Mouse (Mus musculus) cerebellum, adult 11 months (tissue): Measurements from ENCODE around the gene Atp1b2.

Experiments used
- DNase-seq: peaks from one replicate; pipeline ENCODE4 v3.0.0; 2022

Atp1b2 gene

DNA sequence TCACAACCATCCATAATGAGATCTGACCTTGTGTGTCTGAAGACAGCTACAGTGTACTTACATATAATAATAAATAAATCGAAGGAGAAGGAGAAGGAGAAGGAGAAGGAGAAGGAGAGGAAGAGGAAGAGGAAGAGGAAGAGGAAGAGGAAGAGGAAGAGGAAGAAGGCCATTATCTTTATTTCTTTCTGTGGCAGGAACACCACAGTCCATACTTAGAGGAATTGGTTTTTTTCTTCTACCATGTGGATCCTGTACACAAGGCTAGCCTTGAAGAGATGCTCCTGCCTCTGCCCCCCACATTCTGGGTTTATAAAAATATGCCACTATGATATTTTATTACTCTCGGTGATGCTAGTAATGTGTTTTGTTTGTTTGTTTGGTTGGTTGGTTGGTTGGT, 1.1 kb upstream of the Atp1b2 start:
- no peak for DNase-seq

DNA sequence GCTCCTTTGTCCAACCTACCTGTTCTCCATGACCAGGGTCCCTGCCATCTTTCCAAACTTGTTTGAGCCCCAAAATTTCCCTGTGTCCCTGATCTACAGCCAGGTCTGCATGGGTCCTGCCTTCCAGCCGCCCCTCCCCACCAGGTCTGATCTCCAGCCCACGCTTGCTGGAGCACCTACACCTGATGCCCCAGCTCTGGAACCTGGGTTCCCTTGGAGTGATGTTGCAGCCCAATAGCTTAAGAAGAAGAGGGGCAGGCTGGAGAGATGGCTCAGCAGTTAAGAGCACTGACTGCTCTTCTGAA, 701 bp upstream of the Atp1b2 start:
- no peak for DNase-seq

DNA sequence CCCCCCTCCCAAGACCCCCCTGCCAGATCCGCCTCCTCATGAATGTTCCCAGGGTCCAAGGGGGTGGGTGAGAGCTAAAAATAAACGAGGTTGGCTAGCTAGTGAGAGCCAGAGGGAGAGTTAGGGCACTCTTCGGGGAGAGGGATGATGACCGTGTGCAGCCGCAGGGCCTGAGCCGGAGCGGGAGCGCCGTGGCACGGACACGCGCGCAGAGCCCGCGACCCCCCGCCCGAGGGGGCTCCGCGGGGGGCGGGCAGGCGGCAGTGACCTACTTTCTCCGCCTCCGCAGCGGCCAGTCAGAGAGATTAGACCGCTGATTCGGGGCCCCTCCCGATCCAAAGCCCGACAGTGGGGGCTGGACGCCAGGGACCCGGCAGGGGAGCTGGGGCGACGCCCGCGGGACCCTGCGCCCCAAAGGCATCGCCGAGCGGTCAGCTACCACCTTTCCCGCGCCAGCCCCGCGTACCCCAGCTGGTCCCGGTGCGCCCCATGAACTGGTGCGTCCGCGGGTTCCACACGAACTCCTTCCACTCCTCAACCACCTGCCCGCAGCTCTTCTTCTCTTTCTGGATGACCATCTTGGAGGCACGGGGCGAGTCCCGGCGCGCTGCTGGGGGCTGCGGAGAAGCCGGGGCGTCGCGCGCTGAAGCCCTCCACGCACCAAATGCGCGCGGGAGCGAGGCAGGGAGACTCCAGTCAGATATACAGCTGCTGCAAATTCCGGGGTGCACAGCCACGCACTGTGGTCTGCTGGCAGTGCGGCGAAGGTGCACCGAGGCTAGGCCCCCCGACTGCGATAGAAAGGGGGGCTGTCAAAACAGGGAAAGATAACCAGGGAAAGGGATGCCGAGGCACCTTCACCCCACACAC, 712 bp downstream of the Atp1b2 start:
- peak; percentile 83 for DNase-seq

DNA sequence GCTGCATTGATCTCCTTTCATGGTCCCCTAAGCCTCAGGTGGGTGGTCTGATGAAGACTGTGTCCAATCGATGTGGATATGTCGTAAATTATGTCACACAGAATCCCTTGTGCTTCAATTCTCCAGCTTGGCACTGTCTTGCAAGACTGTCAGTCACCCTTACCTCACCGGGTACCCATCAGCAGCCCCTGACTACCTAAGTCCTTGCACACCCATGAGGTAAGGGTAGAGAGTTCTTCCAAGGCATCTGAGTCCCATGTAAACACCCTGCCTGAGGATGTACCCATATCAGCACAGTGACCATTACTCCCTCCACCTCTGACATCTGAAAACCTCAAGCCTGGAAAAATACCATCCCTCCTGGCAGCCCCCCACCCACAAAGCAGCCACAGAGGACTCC, 1.4 kb downstream of the Atp1b2 start:
- no peak for DNase-seq

DNA sequence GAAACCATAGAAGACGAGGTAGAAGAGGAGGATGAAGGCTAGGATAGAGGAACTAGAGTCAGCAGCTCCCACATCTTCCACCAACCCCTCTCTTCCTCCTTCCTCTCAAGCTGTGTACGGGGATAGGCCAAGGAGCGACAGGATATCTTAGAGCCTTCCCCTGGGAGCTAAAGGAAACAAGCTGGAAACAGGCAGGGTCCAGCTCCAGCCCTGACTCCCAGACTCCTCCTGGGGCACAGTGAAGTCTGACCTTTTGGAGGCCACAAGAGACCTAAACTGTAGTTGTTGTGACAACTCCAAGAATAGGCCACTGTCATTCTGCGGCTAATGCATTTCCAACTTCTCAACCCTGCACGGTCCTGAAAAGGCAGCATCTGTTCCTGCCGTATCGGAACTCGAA, 2.2 kb downstream of the Atp1b2 start:
- DNase-seq, result no peak

DNA sequence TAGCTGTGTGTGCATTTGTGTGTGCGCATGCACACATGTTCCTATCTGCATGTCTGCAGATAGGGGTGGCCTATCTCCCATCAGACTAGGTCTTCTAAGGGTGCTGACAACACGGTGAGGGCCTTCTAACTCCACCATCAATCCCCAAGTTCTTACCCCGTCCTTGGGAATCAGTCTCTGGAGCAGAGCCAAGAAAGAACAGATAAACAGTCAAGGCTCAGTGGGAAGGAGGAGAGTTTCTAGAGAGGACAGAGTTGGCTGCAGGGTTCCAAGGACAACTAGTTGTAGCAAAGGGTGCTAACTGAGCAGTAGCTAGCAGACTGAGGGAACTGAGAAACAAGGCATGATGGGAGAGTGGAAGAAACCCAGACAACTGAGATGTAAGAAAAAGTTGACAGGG, 4.0 kb downstream of the Atp1b2 start:
- DNase-seq, result no peak

DNA sequence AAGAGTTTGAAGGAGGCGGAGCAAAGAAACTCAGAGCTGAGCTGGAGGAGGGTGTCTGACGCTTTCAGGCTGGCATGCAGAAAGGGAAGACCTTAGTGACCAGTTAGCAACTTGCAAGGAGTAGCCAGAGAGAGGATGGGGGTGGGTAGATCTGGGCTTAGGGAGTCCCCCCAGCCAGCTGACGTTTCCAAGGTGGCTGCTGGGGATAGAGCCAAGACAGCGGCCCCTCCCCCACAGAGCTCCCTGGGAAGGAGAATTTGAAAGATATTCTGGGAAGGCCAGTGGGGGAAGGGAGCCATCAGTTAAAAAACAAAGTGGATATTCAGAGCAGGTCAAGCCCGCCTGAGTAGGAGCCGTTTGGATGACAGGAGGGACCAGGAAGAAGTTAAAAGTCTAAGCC, 5.6 kb downstream of the Atp1b2 start:
- peak; percentile 53 for DNase-seq

DNA sequence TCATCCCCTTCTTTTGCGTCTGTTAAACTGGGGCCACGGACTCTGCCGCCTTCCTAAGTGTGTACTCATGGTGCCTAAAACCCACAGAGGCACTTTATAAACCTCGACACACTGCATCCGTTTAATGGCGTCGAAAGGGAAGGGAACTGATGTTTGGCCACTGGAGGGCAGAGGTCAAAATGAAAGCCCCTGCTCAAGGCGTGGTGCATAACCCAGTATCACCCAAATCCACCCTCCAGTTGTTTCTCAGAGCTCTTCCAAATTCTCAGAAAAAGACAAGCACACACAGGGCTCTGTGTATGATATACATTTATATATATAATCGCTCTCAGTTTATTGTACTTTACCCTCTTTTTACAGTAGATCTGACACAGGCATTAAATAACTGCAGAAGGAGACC, 6.3 kb downstream of the Atp1b2 start:
- DNase-seq, result no peak

DNA sequence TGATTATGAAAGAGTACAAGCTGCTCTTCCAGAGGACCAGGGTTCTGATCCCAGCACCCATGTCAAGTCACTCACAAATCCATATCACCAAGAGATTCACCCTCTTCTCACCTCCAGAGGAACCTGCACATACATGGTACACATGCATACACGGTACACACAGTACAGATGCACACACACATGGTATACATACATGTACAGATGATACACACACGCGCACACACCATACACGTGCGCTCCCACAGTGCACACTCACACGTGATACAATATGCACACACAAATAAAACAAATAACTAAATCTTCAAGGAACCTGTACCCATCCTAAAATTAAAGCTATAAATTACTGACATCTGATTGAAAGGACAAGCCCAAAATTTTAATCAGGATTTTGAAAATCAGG, 10.9 kb downstream of the Atp1b2 start:
- no peak for DNase-seq

DNA sequence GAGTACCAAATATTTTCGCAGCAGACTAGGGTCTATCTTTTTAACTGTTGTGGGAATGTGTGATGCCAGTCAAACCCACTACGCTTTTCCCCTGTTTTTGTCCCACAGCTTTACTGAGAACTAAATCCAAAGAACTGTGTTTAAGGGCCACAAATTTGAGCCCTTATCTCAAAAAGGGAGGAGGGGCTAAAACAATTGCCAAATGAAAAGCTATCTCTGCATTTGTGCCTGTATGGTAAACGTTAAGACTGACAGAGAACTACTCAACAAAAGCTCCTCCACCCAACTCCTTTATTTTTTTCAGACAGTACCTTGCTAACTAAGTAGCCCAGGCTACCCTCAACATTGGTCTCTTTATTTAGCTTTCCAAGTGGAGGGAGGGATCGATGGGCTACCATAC, 12.9 kb downstream of the Atp1b2 start:
- no peak for DNase-seq

DNA sequence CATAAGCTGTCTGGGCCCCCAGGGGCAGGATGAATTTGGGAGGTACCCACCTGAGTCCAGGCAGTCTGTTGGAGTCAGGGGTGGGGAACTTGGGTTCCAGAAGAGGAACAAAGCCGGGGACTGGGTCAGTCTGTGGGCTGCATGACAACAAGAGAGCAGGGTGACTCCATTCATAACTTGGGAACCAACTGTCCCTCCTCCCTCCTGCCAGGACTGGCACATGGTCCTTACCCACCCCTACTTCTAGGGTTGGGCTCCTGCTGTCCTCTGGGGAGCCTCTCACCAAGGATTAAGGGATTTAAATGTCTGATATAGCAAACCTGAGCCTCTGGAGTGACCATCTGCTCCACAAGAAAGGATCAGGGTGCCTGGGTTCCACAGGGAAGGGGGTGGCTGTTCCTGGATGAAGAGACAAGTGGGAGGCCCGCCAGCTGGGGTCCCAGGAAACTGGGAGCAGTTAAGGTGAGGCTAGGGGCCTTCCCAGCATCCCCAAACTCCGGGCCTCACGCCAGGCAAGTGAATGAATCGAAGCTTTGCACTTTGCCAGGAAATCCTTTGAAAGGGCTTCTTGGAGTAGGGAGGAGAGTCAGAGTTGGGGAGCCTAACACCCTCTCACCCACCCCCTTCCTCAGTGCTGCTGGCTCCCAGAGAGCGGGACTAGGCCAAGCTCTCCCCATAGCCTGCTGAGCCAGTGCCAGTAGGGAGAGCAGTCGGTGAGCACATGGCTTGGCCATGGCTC, 13.7 kb downstream of the Atp1b2 start:
- peak; percentile 49 for DNase-seq

DNA sequence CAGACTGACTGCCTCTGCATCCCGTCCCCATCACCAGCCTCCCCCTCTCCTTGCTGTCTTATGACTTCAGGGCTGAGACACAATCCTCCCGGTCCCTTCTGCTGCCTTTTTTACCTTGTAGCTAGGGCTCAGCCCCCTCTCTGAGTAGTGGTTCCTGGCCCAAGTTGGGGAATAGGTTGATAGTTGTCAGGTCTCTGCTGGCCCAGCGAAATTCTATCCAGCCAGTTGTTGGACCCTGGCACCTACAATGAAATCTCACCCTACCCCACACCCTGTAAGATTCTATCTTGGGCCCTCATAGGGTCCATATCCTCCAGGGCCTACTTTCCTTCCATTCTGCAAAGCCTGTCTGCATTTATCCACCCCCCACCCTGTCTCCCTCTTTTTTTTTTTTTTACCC, 14.3 kb downstream of the Atp1b2 start:
- DNase-seq, result no peak

DNA sequence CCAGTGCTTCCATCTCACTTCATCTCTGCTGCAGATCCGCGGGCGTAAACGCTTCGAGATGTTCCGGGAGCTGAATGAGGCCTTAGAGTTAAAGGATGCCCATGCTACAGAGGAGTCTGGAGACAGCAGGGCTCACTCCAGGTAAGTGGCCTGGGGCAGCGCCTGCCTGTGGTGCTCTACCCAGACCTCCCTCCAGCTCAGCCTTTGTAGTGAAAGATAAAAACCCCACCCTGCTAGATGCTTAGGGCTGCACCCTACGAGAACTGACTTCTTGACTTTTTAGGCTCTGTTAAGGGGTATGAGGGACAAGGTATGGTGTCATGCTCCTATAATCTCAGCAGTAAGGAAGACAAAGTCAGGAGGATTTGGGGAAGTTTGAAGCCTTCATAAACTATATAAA, 15.1 kb downstream of the Atp1b2 start:
- DNase-seq, result no peak

DNA sequence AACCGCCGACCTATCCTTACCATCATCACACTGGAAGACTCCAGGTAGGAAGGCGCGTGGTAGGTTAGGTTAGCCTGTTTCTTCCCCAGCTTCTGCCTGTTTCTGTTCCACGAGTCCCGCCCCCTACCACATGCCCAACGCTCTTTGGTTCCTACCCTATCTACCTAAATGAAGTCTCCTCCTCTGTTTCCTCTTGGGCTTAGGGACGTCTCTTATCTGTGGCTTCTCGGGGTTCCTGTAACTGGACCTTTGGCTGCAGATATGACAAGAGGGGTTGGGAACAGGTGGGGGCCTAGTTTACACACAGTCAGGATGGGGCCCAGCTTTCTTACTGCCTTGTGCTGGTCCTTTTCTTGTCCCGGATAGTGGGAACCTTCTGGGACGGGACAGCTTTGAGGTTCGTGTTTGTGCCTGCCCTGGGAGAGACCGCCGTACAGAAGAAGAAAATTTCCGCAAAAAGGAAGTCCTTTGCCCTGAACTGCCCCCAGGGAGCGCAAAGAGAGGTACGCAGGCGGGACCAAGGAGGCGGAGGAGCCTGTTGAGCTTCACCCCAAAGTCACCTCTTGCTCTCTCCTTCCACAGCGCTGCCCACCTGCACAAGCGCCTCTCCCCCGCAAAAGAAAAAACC, 16.4 kb downstream of the Atp1b2 start:
- no peak for DNase-seq

DNA sequence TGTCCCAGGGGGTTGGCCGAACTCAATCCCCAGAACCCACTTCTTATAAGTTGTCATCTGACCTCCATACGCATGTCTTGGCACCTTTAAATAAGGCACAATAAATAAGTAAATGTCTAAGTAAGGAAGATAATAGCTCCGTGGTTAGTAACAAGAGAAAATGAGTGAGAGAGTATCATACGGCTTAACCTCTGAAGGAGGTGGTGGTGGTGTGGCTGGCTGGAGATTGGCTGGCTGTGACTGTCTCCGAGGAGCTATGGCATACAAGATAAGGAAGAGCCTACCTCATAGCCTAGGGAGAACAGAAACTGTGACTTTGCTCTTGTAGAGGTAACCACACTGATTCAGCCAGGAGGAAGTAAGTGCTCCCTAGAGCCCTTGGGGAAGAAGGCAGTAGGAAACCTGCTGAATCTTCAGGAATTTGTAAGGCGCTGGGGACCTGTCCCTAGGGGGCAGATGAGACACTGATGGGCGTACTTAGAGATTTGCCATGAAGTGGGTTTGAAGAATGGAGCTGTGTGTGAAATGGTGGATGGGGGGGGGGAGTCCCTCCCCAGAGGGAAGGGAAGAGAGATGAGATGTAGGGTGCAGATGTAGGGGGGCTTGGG, 19.9 kb downstream of the Atp1b2 start:
- DNase-seq, result no peak

DNA sequence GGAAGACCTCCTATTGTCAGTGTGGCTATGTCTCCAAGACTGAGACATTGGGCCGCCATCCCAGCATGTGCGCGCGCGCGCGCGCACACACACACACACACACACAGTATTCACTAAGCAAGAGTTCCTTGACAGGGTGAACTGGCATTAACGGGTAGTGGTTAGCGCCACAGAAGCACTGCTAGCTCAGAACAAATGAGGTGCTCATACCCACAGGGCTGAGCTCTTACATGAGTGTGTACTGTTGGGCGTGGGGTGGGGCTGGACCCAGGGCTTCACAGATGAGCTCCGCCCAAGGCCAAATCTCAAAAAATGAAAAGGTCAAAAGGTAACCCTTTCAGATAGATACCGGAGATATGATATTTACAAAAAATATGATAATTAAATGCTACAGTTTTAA, 20.8 kb downstream of the Atp1b2 start:
- DNase-seq, result no peak

DNA sequence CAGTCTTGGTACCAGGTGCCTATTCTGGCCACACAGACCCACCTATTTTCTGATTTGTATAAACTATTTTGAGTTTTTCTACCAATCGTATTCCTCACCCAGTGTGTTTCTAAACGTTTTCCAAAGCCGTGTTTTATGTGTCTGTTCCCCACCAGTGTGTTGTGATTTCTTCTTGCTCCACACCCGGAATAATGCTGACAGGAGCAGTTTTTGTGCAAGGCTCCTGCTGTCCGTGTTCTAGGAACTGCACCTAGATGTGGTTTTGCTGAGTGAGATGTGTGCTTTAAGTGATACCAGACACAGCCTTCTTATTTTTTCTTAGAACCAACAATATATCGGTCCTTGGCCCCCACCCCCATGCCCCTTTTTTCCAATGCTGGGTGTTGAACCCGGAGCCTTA, 21.7 kb downstream of the Atp1b2 start:
- DNase-seq, result no peak

DNA sequence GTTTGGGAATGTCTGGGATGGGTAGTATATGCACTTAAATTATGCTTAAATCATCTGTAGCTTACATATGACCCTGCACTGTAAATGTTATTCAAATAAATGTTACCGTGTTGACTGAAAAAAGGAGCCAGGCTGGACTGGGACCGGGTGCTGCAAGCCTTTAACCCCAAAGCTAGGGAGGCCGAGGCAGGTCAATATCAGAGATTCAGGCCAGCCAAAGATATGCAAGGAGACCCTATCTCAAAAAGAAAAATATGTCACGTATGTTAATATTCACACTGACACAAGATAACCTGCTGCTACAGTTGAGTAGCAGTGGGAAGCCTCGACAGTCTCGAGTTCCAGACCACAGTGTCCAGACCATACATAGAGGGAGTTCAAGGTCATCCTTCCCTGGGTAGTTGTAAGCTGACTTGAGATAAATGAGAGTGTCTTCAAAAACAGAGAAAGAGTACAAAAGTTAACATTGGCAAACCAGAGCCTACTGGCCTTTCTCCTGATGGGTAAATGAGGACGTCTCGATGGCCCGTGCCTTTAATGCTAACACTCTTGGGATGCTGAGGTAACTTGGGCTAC, 23.4 kb downstream of the Atp1b2 start:
- no peak for DNase-seq

DNA sequence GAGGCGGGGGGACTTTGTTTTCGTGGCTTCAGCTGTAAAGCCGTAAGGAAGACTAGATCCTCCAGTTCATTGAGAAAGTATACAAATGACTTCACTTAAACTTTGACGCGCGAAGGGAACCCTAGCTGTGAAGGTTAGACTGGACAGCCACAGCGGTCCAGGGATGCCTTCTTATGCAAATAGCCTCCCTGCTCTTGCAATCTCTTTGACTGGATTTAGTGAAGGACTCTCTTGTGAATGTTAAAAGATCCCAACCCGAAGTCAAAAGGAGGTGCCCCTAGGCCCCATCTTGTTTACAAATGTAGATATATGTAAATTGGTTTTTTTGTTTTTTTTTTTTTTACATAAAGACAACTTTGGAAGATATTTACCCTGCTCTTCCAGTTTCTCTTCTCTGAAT, 23.9 kb downstream of the Atp1b2 start:
- no peak for DNase-seq

DNA sequence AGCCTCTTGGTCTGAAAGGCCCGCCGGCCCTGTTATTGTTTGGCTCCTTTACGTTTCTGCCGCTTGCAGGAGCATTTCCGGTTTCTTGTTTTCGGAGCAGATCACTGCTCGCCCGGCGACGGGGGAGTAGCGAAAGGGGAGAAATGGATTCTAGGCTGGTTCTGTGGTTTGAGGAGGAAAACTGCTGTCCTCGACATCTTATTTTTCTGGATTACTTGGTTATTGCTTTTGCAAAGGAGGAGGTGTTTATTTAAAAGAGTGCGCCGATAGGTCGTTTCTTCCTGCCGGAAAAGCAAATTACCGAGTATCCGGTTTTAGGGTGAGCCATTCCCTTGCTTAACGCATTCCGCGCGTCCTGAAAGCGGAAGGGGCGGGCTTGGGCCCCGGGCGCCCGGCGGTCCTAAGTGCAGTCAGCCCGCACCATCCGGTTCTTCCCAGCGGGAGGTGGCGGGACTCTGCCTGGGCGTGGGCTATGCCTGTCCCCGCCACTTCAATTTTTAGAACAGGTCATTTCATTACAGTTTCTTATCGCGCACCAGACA, 24.5 kb downstream of the Atp1b2 start:
- DNase-seq, result peak; percentile 90

DNA sequence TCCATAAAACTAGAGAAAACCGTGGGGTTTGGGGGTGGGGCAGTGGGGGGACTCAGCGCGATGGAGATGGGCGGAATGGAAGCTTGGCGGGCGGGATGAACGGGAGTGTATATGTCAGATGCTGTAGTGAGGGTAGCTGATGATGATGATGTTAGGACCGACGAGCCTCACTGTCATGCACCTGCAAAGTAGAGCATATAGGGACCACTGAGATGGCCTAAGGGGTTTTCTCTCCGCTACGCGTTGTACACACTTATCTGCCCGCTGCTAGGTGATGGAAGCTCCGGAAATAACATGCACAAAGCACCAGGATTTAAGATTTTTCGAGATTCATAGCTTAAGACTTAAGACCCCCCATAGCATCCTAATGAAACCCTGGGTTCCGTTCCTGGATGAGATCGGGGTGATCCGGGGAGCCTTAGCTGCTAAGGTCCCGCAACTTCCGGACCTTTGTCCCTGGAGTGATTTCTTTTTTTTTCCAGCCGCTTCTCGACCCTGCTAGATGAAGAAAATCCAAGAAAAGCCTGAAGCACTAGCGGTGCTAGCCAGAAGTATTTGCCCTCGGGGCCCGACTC, 25.1 kb downstream of the Atp1b2 start:
- no peak for DNase-seq

DNA sequence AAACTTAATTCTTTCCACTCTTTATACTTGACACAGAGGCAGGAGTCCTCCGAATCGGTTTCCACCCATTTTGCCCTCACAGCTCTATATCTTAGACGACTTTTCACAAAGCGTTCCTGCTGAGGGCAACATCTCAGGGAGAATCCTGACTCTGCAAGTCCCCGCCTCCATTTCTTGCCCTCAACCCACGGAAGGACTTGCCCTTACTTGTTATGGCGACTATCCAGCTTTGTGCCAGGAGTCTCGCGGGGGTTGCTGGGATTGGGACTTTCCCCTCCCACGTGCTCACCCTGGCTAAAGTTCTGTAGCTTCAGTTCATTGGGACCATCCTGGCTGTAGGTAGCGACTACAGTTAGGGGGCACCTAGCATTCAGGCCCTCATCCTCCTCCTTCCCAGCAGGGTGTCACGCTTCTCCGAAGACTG, 25.6 kb downstream of the Atp1b2 start, which contains the start of the genes Wrap53 and Trp53:
Gene Wrap53, minus strand, starts transcription at position 165 of the 424 bp plus-strand sequence.
Gene Trp53, plus strand, starts transcription at position 269 of the 424 bp plus-strand sequence.
- peak; percentile 83 for DNase-seq
